Mouse (Mus musculus) forebrain, embryonic 11.5 days (tissue): ENCODE measurements at regions not wholly inside any gene's neighbourhood (a gene's known extent, or its start where the extent isn't known, plus 50 kb on each side); places are given as distances from the start of the nearest gene placed in this dataset.

Source experiments
- ATAC-seq: fragments of 200-750 bp; cut with Nextera tagmentation; replicated peaks from 2 replicates; pipeline ENCODE4 v1.8.0; 2017; ENCODE audit warnings: moderate TSS enrichment; ENCODE audit not compliant: low FRiP score
- DNase-seq: peaks from one replicate; pipeline ENCODE4 v3.0.0-alpha.2; 2017; ENCODE audit warnings: low spot score
- H3K27ac ChIP-seq: fragments of 300-500 bp; sonication (generic); 2 replicates; pipeline ENCODE4 v1.5.1; 2014; ENCODE audit warnings: low read depth, low read length
- H3K27me3 ChIP-seq: fragments of 300-500 bp; sonication (generic); 2 replicates; pipeline ENCODE4 v1.6.1; 2014; ENCODE audit warnings: mild to moderate bottlenecking, low read length, mixed read lengths; ENCODE audit not compliant: control insufficient read depth, insufficient read depth
- H3K36me3 ChIP-seq: fragments of 300-500 bp; sonication (generic); 2 replicates; pipeline ENCODE4 v1.6.1; 2014; ENCODE audit warnings: mild to moderate bottlenecking, low read length, moderate library complexity, mixed read lengths; ENCODE audit not compliant: control insufficient read depth, insufficient read depth
- H3K4me1 ChIP-seq: fragments of 300-500 bp; sonication (generic); replicated peaks from 2 replicates; pipeline ENCODE4 v1.6.1; 2014; ENCODE audit warnings: low read length, mixed read lengths; ENCODE audit not compliant: control insufficient read depth, insufficient read depth
- H3K4me2 ChIP-seq: fragments of 300-500 bp; sonication (generic); 2 replicates; pipeline ENCODE4 v1.6.1; 2014; ENCODE audit warnings: low read depth, mild to moderate bottlenecking, low read length, moderate library complexity, mixed read lengths; ENCODE audit not compliant: severe bottlenecking
- H3K4me3 ChIP-seq: fragments of 300-500 bp; sonication (generic); 2 replicates; pipeline ENCODE4 v1.5.1; 2014; ENCODE audit warnings: low read depth, low read length
- H3K9ac ChIP-seq: fragments of 300-500 bp; sonication (generic); 2 replicates; pipeline ENCODE4 v1.6.1; 2014; ENCODE audit warnings: low read length
- H3K9me3 ChIP-seq: fragments of 300-500 bp; sonication (generic); 2 replicates; pipeline ENCODE4 v1.6.1; 2016; ENCODE audit warnings: low read length, mixed read lengths; ENCODE audit not compliant: control insufficient read depth
- WGBS: fragments of 180-500 bp; shearing (Covaris S2); extraction: QIAGEN DNeasy Blood & Tissue Kit; methylation state at CpG from one replicate; pipeline ENCODE4 v1.1.7; 2014; 5-methylcytosine and 5-hydroxymethylcytosine counted together

GRCm38 (mm10) chr19:33065274-33066200, 308.2 kb downstream of the Pten start:
- Histone ChIP-seq H3K27ac (no peak overlapping the region), H3K27me3 (no peaks in the 10 kb centered on the region), H3K36me3 (no peaks in the 10 kb centered on the region), H3K4me1 (no peaks in the 10 kb centered on the region), H3K9me3 (no peaks in the 10 kb centered on the region), H3K9ac (no peak overlapping the region), H3K4me2 (no peak overlapping the region), H3K4me3 (no peak overlapping the region)
- DNase-seq (no peak), ATAC-seq (no peak)
- WGBS = 72% methylated on average over 19 of the region's 19 CpGs

- WGBS = 68% methylated on average over 11 of the region's 11 CpGs
- no peak overlapping the region for H3K4me2 ChIP-seq
- no peak overlapping the region for H3K9ac ChIP-seq
- DNase-seq (no peak), ATAC-seq (no peak)
- no peaks in the 10 kb centered on the region for H3K36me3 ChIP-seq
- no peaks in the 10 kb centered on the region for H3K9me3 ChIP-seq
- no peak overlapping the region for H3K27ac ChIP-seq
- H3K4me1 ChIP-seq = no peaks in the 10 kb centered on the region
- no peaks in the 10 kb centered on the region for H3K27me3 ChIP-seq
- no peak overlapping the region for H3K4me3 ChIP-seq
These were observed 311.2 kb downstream of the Pten start for GRCm38 (mm10) chr19:33068351-33068955.

- ATAC-seq = no peak
- Histone ChIP-seq H3K4me3 (no peak overlapping the region), H3K4me2 (no peak overlapping the region), H3K9me3 (no peaks in the 10 kb centered on the region), H3K36me3 (no peaks in the 10 kb centered on the region), H3K27me3 (no peaks in the 10 kb centered on the region), H3K4me1 (no peaks in the 10 kb centered on the region), H3K27ac (no peak overlapping the region), H3K9ac (no peak overlapping the region)
- DNase-seq = no peak
- WGBS = 71% methylated on average over 6 of the region's 6 CpGs
These were observed 312.5 kb downstream of the Pten start for GRCm38 (mm10) chr19:33069761-33070160.

- H3K4me1 ChIP-seq = no peaks in the 10 kb centered on the region
- H3K9ac ChIP-seq = no peak overlapping the region
- no peak for ATAC-seq
- 83% methylated on average over 2 of the region's 2 CpGs for WGBS
- no peaks in the 10 kb centered on the region for H3K36me3 ChIP-seq
- DNase-seq = no peak
- H3K27ac ChIP-seq = no peak overlapping the region
- H3K9me3 ChIP-seq = no peaks in the 10 kb centered on the region
- no peak overlapping the region for H3K4me3 ChIP-seq
- no peaks in the 10 kb centered on the region for H3K27me3 ChIP-seq
- no peak overlapping the region for H3K4me2 ChIP-seq
These were observed 315.0 kb downstream of the Pten start for GRCm38 (mm10) chr19:33072299-33072698.

- H3K27me3 ChIP-seq = no peaks in the 10 kb centered on the region
- no peak for ATAC-seq
- no peaks in the 10 kb centered on the region for H3K4me1 ChIP-seq
- WGBS = 84% methylated on average over 4 of the region's 4 CpGs
- no peak overlapping the region for H3K4me3 ChIP-seq
- H3K9me3 ChIP-seq = no peaks in the 10 kb centered on the region
- no peaks in the 10 kb centered on the region for H3K36me3 ChIP-seq
- H3K27ac ChIP-seq = no peak overlapping the region
- H3K9ac ChIP-seq = no peak overlapping the region
- no peak for DNase-seq
- no peak overlapping the region for H3K4me2 ChIP-seq
These were observed 317.2 kb downstream of the Rnls start for GRCm38 (mm10) chr19:33074907-33075306.

GRCm38 (mm10) chr19:33078681-33079360, 313.3 kb downstream of the Rnls start:
- no peak for DNase-seq
- Histone ChIP-seq H3K27ac (no peak overlapping the region), H3K4me2 (no peak overlapping the region), H3K4me1 (no peaks in the 10 kb centered on the region), H3K9me3 (no peaks in the 10 kb centered on the region), H3K27me3 (no peaks in the 10 kb centered on the region), H3K4me3 (no peak overlapping the region), H3K36me3 (no peaks in the 10 kb centered on the region), H3K9ac (no peak overlapping the region)
- 91% methylated on average over 4 of the region's 4 CpGs for WGBS
- ATAC-seq = no peak

- no peaks in the 10 kb centered on the region for H3K9me3 ChIP-seq
- ATAC-seq (no peak), DNase-seq (no peak)
- no peak overlapping the region for H3K9ac ChIP-seq
- no peaks in the 10 kb centered on the region for H3K4me1 ChIP-seq
- no peak overlapping the region for H3K4me2 ChIP-seq
- no peaks in the 10 kb centered on the region for H3K27me3 ChIP-seq
- 86% methylated on average over 2 of the region's 2 CpGs for WGBS
- H3K27ac ChIP-seq = no peak overlapping the region
- no peaks in the 10 kb centered on the region for H3K36me3 ChIP-seq
- H3K4me3 ChIP-seq = no peak overlapping the region
These were observed 312.1 kb downstream of the Rnls start for GRCm38 (mm10) chr19:33079959-33080358.

GRCm38 (mm10) chr19:33081493-33081892, 310.6 kb downstream of the Rnls start:
- H3K27ac ChIP-seq = no peak overlapping the region
- 89% methylated on average over 3 of the region's 3 CpGs for WGBS
- DNase-seq = no peak
- no peaks in the 10 kb centered on the region for H3K9me3 ChIP-seq
- H3K4me1 ChIP-seq = no peaks in the 10 kb centered on the region
- ATAC-seq = no peak
- no peaks in the 10 kb centered on the region for H3K27me3 ChIP-seq
- no peaks in the 10 kb centered on the region for H3K36me3 ChIP-seq
- H3K4me3 ChIP-seq = no peak overlapping the region
- H3K9ac ChIP-seq = no peak overlapping the region
- no peak overlapping the region for H3K4me2 ChIP-seq
